Mouse (Mus musculus) kidney, adult 10 weeks (tissue): ENCODE results near the gene Snapc5. TPM values are rescaled to one million over a fixed set of nuclear protein-coding genes. Genes with fewer than 3 reads are reported as not detected.

Experiments
- polyA plus RNA-seq: library from polyadenylated mRNA; stranded (reverse); fragments of 350-450 nt; fragmentation: Illumina TruSeq; extraction: RNeasy Lipid Tissue Mini Kit (QIAGEN cat#74804); gene quantifications from one replicate; pipeline ENCODE4 v1.2.3, GENCODE M21; 2014; ENCODE audit warnings: low read depth, low replicate concordance

The Snapc5 gene
- polyA plus RNA-seq, result 96.3 TPM

DNA sequence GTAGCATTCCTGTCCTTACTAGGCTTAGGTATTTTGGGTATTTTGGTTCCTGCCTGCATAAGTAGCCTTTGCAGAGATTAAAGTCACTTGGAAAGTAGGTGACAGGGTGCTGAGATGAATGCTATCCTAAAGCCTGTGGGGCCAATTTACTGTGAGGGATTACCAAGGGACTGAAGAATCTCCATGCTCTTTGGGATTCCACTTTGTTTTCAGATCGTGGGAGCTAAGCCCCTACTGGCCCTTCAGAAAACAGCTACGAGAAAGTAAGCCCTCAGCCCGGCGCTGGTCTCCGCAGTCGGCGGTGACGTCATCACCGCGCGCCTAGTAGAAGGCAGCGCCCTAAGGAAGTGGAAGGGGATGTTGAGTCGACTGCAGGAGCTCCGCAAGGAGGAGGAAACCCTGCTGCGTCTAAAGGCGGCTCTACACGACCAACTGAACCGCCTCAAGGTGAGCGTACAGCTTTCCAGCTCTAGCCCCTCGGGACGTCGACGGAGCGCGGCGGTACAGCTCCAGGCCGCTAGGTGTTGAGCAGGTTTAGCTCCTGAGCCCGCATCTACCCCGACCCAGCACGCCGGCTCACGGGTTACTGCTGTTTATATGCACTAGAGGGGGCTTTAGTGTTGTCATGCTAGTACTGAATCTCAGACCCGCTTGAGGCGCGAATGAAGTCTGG is at the start of gene Snapc5:
Gene Snapc5, plus strand, starts transcription at position 301 of the 673 bp plus-strand sequence.

DNA sequence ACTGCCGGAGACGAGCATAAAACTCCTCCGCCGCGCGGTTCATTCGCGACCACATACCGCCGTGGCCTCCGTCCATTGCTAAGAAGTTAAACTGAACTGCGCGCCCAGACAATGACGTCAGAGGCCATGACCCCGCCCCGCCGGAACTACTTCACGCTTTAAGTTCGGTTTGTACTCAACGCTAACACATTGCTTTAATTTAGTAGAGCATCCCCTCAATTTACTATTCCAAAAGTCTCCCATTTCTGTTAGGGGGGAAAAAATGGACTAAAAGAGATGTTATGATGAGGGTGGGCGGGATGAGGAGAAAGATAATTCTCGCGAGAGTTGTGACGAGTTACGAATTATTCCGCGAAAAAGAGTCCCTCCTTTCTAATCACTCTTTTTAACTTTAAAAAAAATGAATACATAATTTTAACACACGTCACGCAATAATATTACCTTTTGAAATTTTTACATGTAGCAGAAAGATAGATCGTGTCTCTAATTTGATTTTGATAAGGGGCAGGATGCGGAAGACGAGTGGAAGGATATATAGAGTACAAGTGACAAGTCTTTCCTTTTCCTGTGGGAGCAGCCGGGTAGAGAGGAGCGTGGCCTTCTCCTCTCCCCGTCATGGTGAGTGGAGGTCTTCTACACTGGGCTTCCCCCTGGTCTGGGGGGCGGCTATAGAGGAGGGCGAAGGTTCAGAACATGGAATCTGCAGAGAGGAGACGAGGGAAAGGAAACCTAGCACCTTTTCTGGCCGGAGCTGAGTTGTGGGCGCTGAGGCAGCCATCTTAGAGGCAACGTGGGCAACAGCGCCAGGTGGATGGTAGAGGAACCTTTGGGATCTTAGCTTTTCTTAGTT is 6.0 kb upstream of the Snapc5 start, which contains the start of the genes Zwilch and Rpl4:
Gene Zwilch, minus strand, starts transcription at position 289 of the 850 bp plus-strand sequence.
Gene Rpl4, plus strand, starts transcription at position 560 of the 850 bp plus-strand sequence.

Other genes starting within 250 kb of the Snapc5 start
- gene Smad6, start 157.2 kb upstream of the Snapc5 start, polyA plus RNA-seq, result 2.3 TPM
- gene Lctl, start 62.1 kb upstream of the Snapc5 start, polyA plus RNA-seq, result 2.1 TPM
- 2.7 TPM for gene Zwilch, start 6.2 kb upstream of the Snapc5 start, polyA plus RNA-seq
- gene Rpl4, start 5.9 kb upstream of the Snapc5 start, polyA plus RNA-seq, result 340 TPM
- not detected for gene Uchl4, start 55.9 kb downstream of the Snapc5 start, polyA plus RNA-seq
- 47.8 TPM for gene Map2k1, start 74.4 kb downstream of the Snapc5 start, polyA plus RNA-seq
- 41.5 TPM for gene Tipin, start 102.3 kb downstream of the Snapc5 start, polyA plus RNA-seq
- gene Dis3l, start 162.0 kb downstream of the Snapc5 start, polyA plus RNA-seq, result 17.1 TPM
- 0.20 TPM for gene Megf11, start 206.4 kb downstream of the Snapc5 start, polyA plus RNA-seq